Mouse (Mus musculus) A20 (cell line): ENCODE data around the gene Atg2b.

Source experiments
- DNase-seq: peaks from one replicate; pipeline ENCODE4 v3.0.0-alpha.2; 2011; ENCODE audit warnings: low read depth, low spot score

Gene Atg2b

GRCm38 (mm10) chr12:105598503-105598902, 86.5 kb downstream of the Atg2b start:
- DNase-seq: no peak

GRCm38 (mm10) chr12:105597135-105597534, 87.9 kb downstream of the Atg2b start:
- DNase-seq: peak; percentile 14

- DNase-seq: no peak
These were observed 91.5 kb downstream of the Atg2b start for GRCm38 (mm10) chr12:105593471-105593870.

- no peak for DNase-seq
These were observed 92.7 kb downstream of the Atg2b start for GRCm38 (mm10) chr12:105592361-105592761.

GRCm38 (mm10) chr12:105590786-105591185, 94.2 kb downstream of the Atg2b start:
- no peak for DNase-seq

- no peak for DNase-seq
These were observed 97.5 kb downstream of the Atg2b start for GRCm38 (mm10) chr12:105587526-105587925.

- DNase-seq: peak; percentile 75
These were observed 100.2 kb downstream of the Atg2b start for GRCm38 (mm10) chr12:105584851-105585250.

GRCm38 (mm10) chr12:105583484-105583883, 101.5 kb downstream of the Atg2b start:
- peak; percentile 67 for DNase-seq

- DNase-seq: no peak
These were observed 102.5 kb downstream of the Atg2b start for GRCm38 (mm10) chr12:105582486-105582885.

- no peak for DNase-seq
These were observed 104.5 kb downstream of the Atg2b start for GRCm38 (mm10) chr12:105580490-105580889.

- no peak for DNase-seq
These were observed 110.7 kb downstream of the Atg2b start for GRCm38 (mm10) chr12:105574356-105574755.

GRCm38 (mm10) chr12:105572622-105573021, 112.4 kb downstream of the Atg2b start:
- DNase-seq: peak; percentile 11

GRCm38 (mm10) chr12:105571867-105572266, 113.1 kb downstream of the Atg2b start:
- DNase-seq: no peak
